Mouse (Mus musculus) lung, adult 2 months (tissue): ENCODE results near the gene Dcakd.

Experiments used
- CTCF ChIP-seq: fragments of 200-500 bp; IDR thresholded peaks from 2 replicates; pipeline ENCODE4 v1.5.1; 2011; ENCODE audit warnings: mild to moderate bottlenecking, low read length, control low read depth; ENCODE audit not compliant: insufficient read depth
- POLR2A ChIP-seq: fragments of 200-500 bp; IDR thresholded peaks from 2 replicates; pipeline ENCODE4 v1.6.1; 2011; ENCODE audit warnings: low read depth, mild to moderate bottlenecking, control low read depth, low read length, borderline replicate concordance; ENCODE audit errors: extremely low read depth

- TF ChIP-seq CTCF (no peak), POLR2A (no peak)
Observed at GRCm38 (mm10) chr11:102958431-102958830, 69.7 kb downstream of the Dcakd start.
